Mouse (Mus musculus) forebrain, embryonic 16.5 days (tissue): Measurements from ENCODE around the gene Tas2r119. TPM values are rescaled to one million over a fixed set of nuclear protein-coding genes. Genes with fewer than 3 reads are reported as not detected.
"Not testable (repeated sequence)": the region's sequence is repeated elsewhere in the genome, so short reads cannot be mapped to it uniquely, and the experiment has no call there.

Experiments used
- ATAC-seq: fragments of 200-750 bp; cut with Nextera tagmentation; 2 replicates; pipeline ENCODE4 v1.8.0; 2017; ENCODE audit warnings: mild to moderate bottlenecking, moderate library complexity
- H3K27ac ChIP-seq: fragments of 300-500 bp; sonication (generic); 2 replicates; pipeline ENCODE4 v1.5.1; 2014; ENCODE audit warnings: low read length, control low read depth
- H3K27me3 ChIP-seq: fragments of 300-500 bp; sonication (generic); replicated peaks from 2 replicates; pipeline ENCODE4 v1.6.1; 2014; ENCODE audit warnings: low read length; ENCODE audit not compliant: control insufficient read depth, insufficient read depth
- H3K36me3 ChIP-seq: fragments of 300-500 bp; sonication (generic); 2 replicates; pipeline ENCODE4 v1.6.1; 2014; ENCODE audit not compliant: control insufficient read depth, insufficient read depth
- H3K4me1 ChIP-seq: fragments of 300-500 bp; sonication (generic); replicated peaks from 2 replicates; pipeline ENCODE4 v1.6.1; 2014; ENCODE audit warnings: low read length; ENCODE audit not compliant: control insufficient read depth, insufficient read depth
- H3K4me2 ChIP-seq: fragments of 300-500 bp; sonication (generic); 2 replicates; pipeline ENCODE4 v1.6.1; 2014; ENCODE audit warnings: mild to moderate bottlenecking, low read length, control low read depth
- H3K4me3 ChIP-seq: fragments of 300-500 bp; sonication (generic); replicated peaks from 2 replicates; pipeline ENCODE4 v1.5.1; 2014; ENCODE audit warnings: mild to moderate bottlenecking, low read length, control low read depth
- H3K9ac ChIP-seq: fragments of 300-500 bp; sonication (generic); replicated peaks from 2 replicates; pipeline ENCODE4 v1.6.1; 2014; ENCODE audit warnings: low read depth, low read length, control low read depth
- H3K9me3 ChIP-seq: fragments of 300-500 bp; sonication (generic); 2 replicates; pipeline ENCODE4 v1.6.1; 2016; ENCODE audit warnings: low read length; ENCODE audit not compliant: control insufficient read depth
- WGBS: fragments of 180-500 bp; shearing (Covaris S2); extraction: QIAGEN DNeasy Blood & Tissue Kit; methylation state at CpG from one replicate; pipeline ENCODE4 v1.1.7; 2014; 5-methylcytosine and 5-hydroxymethylcytosine counted together
- polyA plus RNA-seq: library from polyadenylated mRNA; unstranded; fragments of >200 nt; fragmentation: Nextera tagmentation; extraction: Ambion mirVana; gene quantifications from 2 replicates; pipeline ENCODE4 v1.2.1, GENCODE M21; 2015

Tas2r119 gene
- polyA plus RNA-seq, 1 experiment from 2014 or later, result not detected

- WGBS, result 72% methylated on average over 5 of the region's 5 CpGs
Observed at GRCm38 (mm10) chr15:32198561-32198960, 21.5 kb downstream of the Tas2r119 start.

GRCm38 (mm10) chr15:32203242-32203641 lies 26.2 kb downstream of the Tas2r119 start:
- no peak overlapping the region for H3K4me2 ChIP-seq
- H3K9me3 ChIP-seq, result no peaks in the 10 kb centered on the region
- no peaks in the 10 kb centered on the region for H3K4me1 ChIP-seq
- no peak overlapping the region for H3K9ac ChIP-seq
- WGBS, result 86% methylated on average over 5 of the region's 5 CpGs
- H3K36me3 ChIP-seq, result no peaks in the 10 kb centered on the region
- no peak overlapping the region for H3K4me3 ChIP-seq
- no peak for ATAC-seq
- H3K27ac ChIP-seq, result no peak overlapping the region
- no peaks in the 10 kb centered on the region for H3K27me3 ChIP-seq

More at GRCm38 (mm10) chr15:32198561-32198960, 21.5 kb downstream of the Tas2r119 start:
- Histone ChIP-seq H3K9ac (no peak overlapping the region), H3K9me3 (no peaks in the 10 kb centered on the region), H3K27ac (no peak overlapping the region), H3K4me3 (no peak overlapping the region), H3K4me2 (no peak overlapping the region), H3K4me1 (no peaks in the 10 kb centered on the region), H3K27me3 (no peaks in the 10 kb centered on the region), H3K36me3 (no peaks in the 10 kb centered on the region)
- no peak for ATAC-seq

GRCm38 (mm10) chr15:32204908-32205307 lies 27.8 kb downstream of the Tas2r119 start:
- H3K4me3 ChIP-seq, result no peak overlapping the region
- H3K27ac ChIP-seq, result no peak overlapping the region
- ATAC-seq, result no peak
- no peak overlapping the region for H3K9ac ChIP-seq
- no peaks in the 10 kb centered on the region for H3K9me3 ChIP-seq
- H3K4me1 ChIP-seq, result no peaks in the 10 kb centered on the region
- 84% methylated on average over 10 of the region's 10 CpGs for WGBS
- H3K36me3 ChIP-seq, result no peaks in the 10 kb centered on the region
- H3K27me3 ChIP-seq, result no peaks in the 10 kb centered on the region
- no peak overlapping the region for H3K4me2 ChIP-seq

GRCm38 (mm10) chr15:32214687-32215086 lies 37.6 kb downstream of the Tas2r119 start:
- H3K36me3 ChIP-seq, H3K9ac ChIP-seq, H3K4me2 ChIP-seq, H3K27ac ChIP-seq, H3K27me3 ChIP-seq, H3K9me3 ChIP-seq, H3K4me1 ChIP-seq, H3K4me3 ChIP-seq, ATAC-seq: not testable (repeated sequence)
- WGBS, result 94% methylated on average over 10 of the region's 10 CpGs

DNA sequence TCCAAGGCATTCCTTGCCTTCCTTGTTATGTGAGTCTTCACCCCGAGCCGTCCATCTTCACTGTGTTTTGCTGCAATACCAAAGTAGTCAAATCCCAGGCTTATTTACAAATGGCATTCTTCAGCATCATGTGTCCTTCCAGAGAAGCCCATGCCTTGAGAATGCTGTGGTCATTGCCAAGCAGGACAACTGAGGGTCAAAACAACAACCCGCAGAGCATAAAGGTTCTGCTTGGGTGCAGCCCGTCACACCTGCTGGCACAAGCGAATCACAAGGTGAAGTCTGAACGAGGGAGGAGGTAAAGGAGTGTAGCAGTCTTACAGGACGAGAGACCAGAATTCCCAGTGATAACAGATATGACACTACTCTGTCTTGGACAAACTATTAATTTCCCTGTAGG lies 45.9 kb downstream of the Tas2r119 start:
- H3K36me3 ChIP-seq, result no peaks in the 10 kb centered on the region
- no peak overlapping the region for H3K4me3 ChIP-seq
- no peaks in the 10 kb centered on the region for H3K4me1 ChIP-seq
- no peak for ATAC-seq
- no peaks in the 10 kb centered on the region for H3K9me3 ChIP-seq
- no peak overlapping the region for H3K4me2 ChIP-seq
- WGBS, result 92% methylated on average over 7 of the region's 7 CpGs
- H3K27ac ChIP-seq, result no peak overlapping the region
- H3K9ac ChIP-seq, result no peak overlapping the region
- H3K27me3 ChIP-seq, result no peaks in the 10 kb centered on the region

- no peak for ATAC-seq
- Histone ChIP-seq H3K4me2 (no peak overlapping the region), H3K9me3 (no peaks in the 10 kb centered on the region), H3K9ac (no peak overlapping the region), H3K4me3 (no peak overlapping the region), H3K36me3 (no peaks in the 10 kb centered on the region), H3K27me3 (no peaks in the 10 kb centered on the region), H3K4me1 (no peaks in the 10 kb centered on the region), H3K27ac (no peak overlapping the region)
- 88% methylated on average over 3 of the region's 3 CpGs for WGBS
Observed at GRCm38 (mm10) chr15:32225394-32225793, 48.3 kb downstream of the Tas2r119 start.

GRCm38 (mm10) chr15:32226381-32226780 lies 49.3 kb downstream of the Tas2r119 start:
- Histone ChIP-seq H3K4me2 (no peak overlapping the region), H3K9me3 (no peaks in the 10 kb centered on the region), H3K27me3 (no peaks in the 10 kb centered on the region), H3K36me3 (no peaks in the 10 kb centered on the region), H3K4me3 (no peak overlapping the region), H3K27ac (no peak overlapping the region), H3K9ac (no peak overlapping the region), H3K4me1 (no peaks in the 10 kb centered on the region)
- 80% methylated on average over 6 of the region's 6 CpGs for WGBS
- ATAC-seq, result no peak

- ATAC-seq, result no peak
- H3K27ac ChIP-seq, result no peak overlapping the region
- no peaks in the 10 kb centered on the region for H3K27me3 ChIP-seq
- no peak overlapping the region for H3K4me3 ChIP-seq
- no peak overlapping the region for H3K4me2 ChIP-seq
- no peaks in the 10 kb centered on the region for H3K9me3 ChIP-seq
- no peaks in the 10 kb centered on the region for H3K4me1 ChIP-seq
- H3K36me3 ChIP-seq, result no peaks in the 10 kb centered on the region
- no peak overlapping the region for H3K9ac ChIP-seq
- WGBS, result 81% methylated on average over 7 of the region's 7 CpGs
Observed at GRCm38 (mm10) chr15:32226888-32227395, 49.9 kb downstream of the Tas2r119 start.
